Mouse (Mus musculus) neural tube, embryonic 11.5 days (tissue): ENCODE data around the gene Rfwd3. TPM values are rescaled to one million over a fixed set of nuclear protein-coding genes. Genes with fewer than 3 reads are reported as not detected.

Experiments used
- ATAC-seq: fragments of 200-750 bp; cut with Nextera tagmentation; 2 replicates; pipeline ENCODE4 v1.8.0; 2017; ENCODE audit warnings: moderate number of reproducible peaks, mild to moderate bottlenecking, moderate TSS enrichment, moderate library complexity; ENCODE audit not compliant: insufficient read depth, low FRiP score, low TSS enrichment
- DNase-seq: peaks from one replicate; pipeline ENCODE4 v3.0.0-alpha.2; 2015; ENCODE audit warnings: low spot score
- H3K27ac ChIP-seq: fragments of 300-500 bp; sonication (generic); 2 replicates; pipeline ENCODE4 v1.5.1; 2014; ENCODE audit warnings: low read depth, mild to moderate bottlenecking, low read length
- H3K27me3 ChIP-seq: fragments of 300-500 bp; sonication (generic); 2 replicates; pipeline ENCODE4 v1.6.1; 2014; ENCODE audit warnings: mild to moderate bottlenecking, low read length, mixed read lengths; ENCODE audit not compliant: control insufficient read depth, insufficient read depth
- H3K36me3 ChIP-seq: fragments of 300-500 bp; sonication (generic); 2 replicates; pipeline ENCODE4 v1.6.1; 2014; ENCODE audit warnings: mild to moderate bottlenecking, low read length, moderate library complexity, mixed read lengths; ENCODE audit not compliant: control insufficient read depth, insufficient read depth
- H3K4me1 ChIP-seq: fragments of 300-500 bp; sonication (generic); 2 replicates; pipeline ENCODE4 v1.6.1; 2014; ENCODE audit warnings: low read length, mixed read lengths; ENCODE audit not compliant: control insufficient read depth, insufficient read depth
- H3K4me2 ChIP-seq: fragments of 300-500 bp; sonication (generic); 2 replicates; pipeline ENCODE4 v1.6.1; 2014; ENCODE audit warnings: low read depth, mild to moderate bottlenecking, moderate library complexity
- H3K4me3 ChIP-seq: fragments of 300-500 bp; sonication (generic); 2 replicates; pipeline ENCODE4 v1.5.1; 2014; ENCODE audit warnings: low read depth, low read length
- H3K9ac ChIP-seq: fragments of 300-500 bp; sonication (generic); 2 replicates; pipeline ENCODE4 v1.6.1; 2014; ENCODE audit warnings: mild to moderate bottlenecking, low read length
- H3K9me3 ChIP-seq: fragments of 300-500 bp; sonication (generic); 2 replicates; pipeline ENCODE4 v1.6.1; 2016; ENCODE audit warnings: low read length; ENCODE audit not compliant: control insufficient read depth
- WGBS: fragments of 180-500 bp; shearing (Covaris S2); extraction: QIAGEN DNeasy Blood & Tissue Kit; methylation state at CpG from one replicate; pipeline ENCODE4 v1.1.7; 2014; 5-methylcytosine and 5-hydroxymethylcytosine counted together
- polyA plus RNA-seq: library from polyadenylated mRNA; unstranded; fragments of >200 nt; fragmentation: Nextera tagmentation; extraction: Ambion mirVana; gene quantifications from 2 replicates; pipeline ENCODE4 v1.2.1, GENCODE M21; 2014

Rfwd3 gene
- polyA plus RNA-seq, 1 experiment from 2014 or later = 85.4 TPM

DNA sequence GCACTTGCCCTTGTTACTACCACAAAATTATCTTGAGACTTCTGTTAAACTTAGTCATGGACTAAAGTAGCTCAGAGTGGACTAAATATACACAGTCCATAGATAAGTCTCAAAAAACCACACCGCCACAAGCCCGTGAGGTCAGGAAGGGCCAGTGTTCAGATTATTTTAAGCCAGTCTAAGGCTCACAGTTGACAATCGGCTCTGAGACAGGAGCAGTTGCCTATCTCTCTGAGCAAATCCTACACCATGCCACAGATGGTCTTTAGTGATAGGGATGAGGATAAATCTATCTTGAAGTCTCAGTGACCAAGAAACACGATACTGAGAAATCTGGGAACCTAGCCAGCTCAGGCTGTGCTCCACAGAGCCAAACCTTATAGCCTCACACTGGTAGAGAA lies 38.0 kb downstream of the Rfwd3 start:
- Histone ChIP-seq H3K27me3 (no peaks in the 10 kb centered on the region), H3K4me2 (no peak overlapping the region), H3K4me1 (peaks cover 5% of the 10 kb centered on the region; the same call in 1 of the 2 replicates), H3K36me3 (no peaks in the 10 kb centered on the region), H3K27ac (no peak overlapping the region), H3K9me3 (no peaks in the 10 kb centered on the region), H3K9ac (no peak overlapping the region), H3K4me3 (no peak overlapping the region)
- no peak for DNase-seq
- WGBS = 92% methylated on average over 4 of the region's 4 CpGs
- ATAC-seq = no peak

- Histone ChIP-seq H3K9ac (no peak overlapping the region), H3K9me3 (no peaks in the 10 kb centered on the region), H3K36me3 (no peaks in the 10 kb centered on the region), H3K4me2 (no peak overlapping the region), H3K4me3 (no peak overlapping the region), H3K4me1 (peaks cover 5% of the 10 kb centered on the region; the same call in 1 of the 2 replicates), H3K27me3 (no peaks in the 10 kb centered on the region), H3K27ac (no peak overlapping the region)
- 93% methylated on average over 5 of the region's 5 CpGs for WGBS
- no peak for ATAC-seq
- no peak for DNase-seq
Measured at GRCm38 (mm10) chr8:111260251-111260650, 39.8 kb downstream of the Rfwd3 start.

- H3K27me3 ChIP-seq = no peaks in the 10 kb centered on the region
- WGBS = 13% methylated on average over 13 of the region's 13 CpGs
Measured at GRCm38 (mm10) chr8:111259408-111259741, 40.6 kb downstream of the Rfwd3 start.

GRCm38 (mm10) chr8:111258631-111259407 lies 41.2 kb downstream of the Rfwd3 start, which contains the start of gene Glg1:
TSS of gene Glg1 (minus strand) at chr8:111259216.
- H3K27me3 ChIP-seq = no peaks in the 10 kb centered on the region
- H3K9me3 ChIP-seq = no peaks in the 10 kb centered on the region
- DNase-seq (peak; percentile 96), ATAC-seq (peak; percentile 95)
- H3K4me3 ChIP-seq = peak within 1 kb of the TSS; percentile 71
- WGBS = under 1% methylated on average over 67 of the region's 76 CpGs
- peak within 1 kb of the TSS; percentile 94 for H3K9ac ChIP-seq
- H3K4me2 ChIP-seq = peak within 1 kb of the TSS; percentile 47
- peak within 1 kb of the TSS; percentile 97 for H3K27ac ChIP-seq
- no peaks in the 10 kb centered on the region for H3K36me3 ChIP-seq
- peaks cover 5% of the 10 kb centered on the region; the same call in 1 of the 2 replicates for H3K4me1 ChIP-seq

More at GRCm38 (mm10) chr8:111259408-111259741, 40.6 kb downstream of the Rfwd3 start:
- H3K9me3 ChIP-seq = no peaks in the 10 kb centered on the region
- peaks cover 5% of the 10 kb centered on the region; the same call in 1 of the 2 replicates for H3K4me1 ChIP-seq
- H3K27ac ChIP-seq = no peak overlapping the region
- peak overlapping the region; percentile 94 for H3K9ac ChIP-seq
- H3K36me3 ChIP-seq = no peaks in the 10 kb centered on the region
- peak overlapping the region; percentile 47 for H3K4me2 ChIP-seq
- DNase-seq = no peak
- H3K4me3 ChIP-seq = peak overlapping the region; percentile 71
- 0 out of 2 replicates have a peak, but pooled peaks have one; percentile 4 for ATAC-seq

GRCm38 (mm10) chr8:111258010-111258630 lies 41.9 kb downstream of the Rfwd3 start:
- peak overlapping the region; percentile 47 for H3K4me2 ChIP-seq
- peak overlapping the region; percentile 94 for H3K9ac ChIP-seq
- H3K36me3 ChIP-seq = no peaks in the 10 kb centered on the region
- peak overlapping the region; percentile 71 for H3K4me3 ChIP-seq
- WGBS = 1% methylated on average over 26 of the region's 26 CpGs
- ATAC-seq = peak; percentile 49
- H3K9me3 ChIP-seq = no peaks in the 10 kb centered on the region
- peak overlapping the region; percentile 97 for H3K27ac ChIP-seq
- no peaks in the 10 kb centered on the region for H3K27me3 ChIP-seq
- peaks cover 5% of the 10 kb centered on the region; the same call in 1 of the 2 replicates for H3K4me1 ChIP-seq
- no peak for DNase-seq

GRCm38 (mm10) chr8:111252487-111253112 lies 47.4 kb downstream of the Rfwd3 start:
- 89% methylated on average over 4 of the region's 4 CpGs for WGBS
- Histone ChIP-seq H3K9me3 (no peaks in the 10 kb centered on the region), H3K27ac (no peak overlapping the region), H3K4me1 (peaks cover 3% of the 10 kb centered on the region; the same call in 1 of the 2 replicates), H3K36me3 (no peaks in the 10 kb centered on the region), H3K4me2 (no peak overlapping the region), H3K4me3 (no peak overlapping the region), H3K9ac (no peak overlapping the region), H3K27me3 (no peaks in the 10 kb centered on the region)
- no peak for ATAC-seq
- DNase-seq = no peak

GRCm38 (mm10) chr8:111250111-111250510 lies 49.9 kb downstream of the Rfwd3 start:
- 79% methylated on average over 2 of the region's 2 CpGs for WGBS
- Histone ChIP-seq H3K27ac (no peak overlapping the region), H3K4me1 (no peaks in the 10 kb centered on the region), H3K27me3 (no peaks in the 10 kb centered on the region), H3K9me3 (no peaks in the 10 kb centered on the region), H3K9ac (no peak overlapping the region), H3K4me3 (no peak overlapping the region), H3K4me2 (no peak overlapping the region), H3K36me3 (no peaks in the 10 kb centered on the region)
- DNase-seq (no peak), ATAC-seq (no peak)

- H3K4me3 ChIP-seq = no peak overlapping the region
- no peak for ATAC-seq
Measured at GRCm38 (mm10) chr8:111248136-111248535, 51.9 kb downstream of the Rfwd3 start.

More at GRCm38 (mm10) chr8:111248136-111248535, 51.9 kb downstream of the Rfwd3 start:
- no peak for DNase-seq
- no peaks in the 10 kb centered on the region for H3K27me3 ChIP-seq
- H3K4me1 ChIP-seq = no peaks in the 10 kb centered on the region
- no peak overlapping the region for H3K4me2 ChIP-seq
- no peaks in the 10 kb centered on the region for H3K9me3 ChIP-seq
- H3K9ac ChIP-seq = no peak overlapping the region
- H3K36me3 ChIP-seq = no peaks in the 10 kb centered on the region
- no peak overlapping the region for H3K27ac ChIP-seq
